Mouse (Mus musculus): Measurements from ENCODE around the gene Oat. TPM values are rescaled to one million over a fixed set of nuclear protein-coding genes. Genes with fewer than 3 reads are reported as not detected.

The Oat gene
- polyA plus RNA-seq, 1 experiment from 2014 or later, result 139 TPM

GRCm38 (mm10) chr7:132556575-132556974, 19.6 kb downstream of the Oat start:
- H3K4me1 ChIP-seq (replicated peaks; ENCODE audit: insufficient read depth, low read length), result no peaks in the 10 kb centered on the region
- H3K27ac ChIP-seq, result no peak overlapping the region
- ATAC-seq (replicated peaks; ENCODE audit: low FRiP score, low read depth) (no peak), DNase-seq (ENCODE audit: low spot score) (no peak)
- no peaks in the 10 kb centered on the region for H3K27me3 ChIP-seq (ENCODE audit: insufficient read depth, low read length)
- H3K4me2 ChIP-seq (ENCODE audit: low read length), result no peak overlapping the region
- H3K4me3 ChIP-seq (replicated peaks; ENCODE audit: low read depth, low read length), result no peak overlapping the region
- H3K36me3 ChIP-seq (ENCODE audit: insufficient read depth, low read length), result peaks cover 10% of the 10 kb centered on the region; the same call in 1 of the 2 replicates
- no peak overlapping the region for H3K9ac ChIP-seq (ENCODE audit: low read depth, low read length)
- no peaks in the 10 kb centered on the region for H3K9me3 ChIP-seq (replicated peaks; ENCODE audit: low read length)
- WGBS, result 45% methylated on average over 5 of the region's 5 CpGs
- TF ChIP-seq CTCF (IDR thresholded peaks at IDR 0.05; ENCODE audit: low read depth), result no peak

GRCm38 (mm10) chr7:132555911-132556310, 20.3 kb downstream of the Oat start:
- Histone ChIP-seq H3K4me1 (replicated peaks; ENCODE audit: insufficient read depth, low read length) (no peaks in the 10 kb centered on the region), H3K4me3 (replicated peaks; ENCODE audit: low read depth, low read length) (no peak overlapping the region), H3K36me3 (ENCODE audit: insufficient read depth, low read length) (peaks cover 7% of the 10 kb centered on the region; the same call in 1 of the 2 replicates), H3K27ac (no peak overlapping the region), H3K9ac (ENCODE audit: low read depth, low read length) (no peak overlapping the region), H3K27me3 (ENCODE audit: insufficient read depth, low read length) (no peaks in the 10 kb centered on the region), H3K4me2 (ENCODE audit: low read length) (no peak overlapping the region), H3K9me3 (replicated peaks; ENCODE audit: low read length) (no peaks in the 10 kb centered on the region)
- TF ChIP-seq CTCF (IDR thresholded peaks at IDR 0.05; ENCODE audit: low read depth), result no peak
- no peak for ATAC-seq (replicated peaks; ENCODE audit: low FRiP score, low read depth)
- WGBS, result 28% methylated on average over 4 of the region's 4 CpGs
- no peak for DNase-seq (ENCODE audit: low spot score)

GRCm38 (mm10) chr7:132554091-132554490, 22.1 kb downstream of the Oat start:
- 43% methylated on average over 2 of the region's 2 CpGs for WGBS
- H3K36me3 ChIP-seq (ENCODE audit: insufficient read depth, low read length), result peaks cover 7% of the 10 kb centered on the region; the same call in 1 of the 2 replicates
- H3K4me2 ChIP-seq (ENCODE audit: low read length), result no peak overlapping the region
- H3K9me3 ChIP-seq (replicated peaks; ENCODE audit: low read length), result no peaks in the 10 kb centered on the region
- TF ChIP-seq CTCF (IDR thresholded peaks at IDR 0.05; ENCODE audit: low read depth), result no peak
- no peaks in the 10 kb centered on the region for H3K27me3 ChIP-seq (ENCODE audit: insufficient read depth, low read length)
- peak; percentile 35 for DNase-seq (ENCODE audit: low spot score)
- no peak for ATAC-seq (replicated peaks; ENCODE audit: low FRiP score, low read depth)
- H3K4me1 ChIP-seq (replicated peaks; ENCODE audit: insufficient read depth, low read length), result no peaks in the 10 kb centered on the region
- H3K4me3 ChIP-seq (replicated peaks; ENCODE audit: low read depth, low read length), result no peak overlapping the region
- H3K9ac ChIP-seq (ENCODE audit: low read depth, low read length), result no peak overlapping the region
- H3K27ac ChIP-seq, result no peak overlapping the region

- Histone ChIP-seq H3K36me3 (ENCODE audit: insufficient read depth, low read length) (no peaks in the 10 kb centered on the region), H3K4me3 (replicated peaks; ENCODE audit: low read depth, low read length) (peak overlapping the region; percentile 40), H3K4me1 (replicated peaks; ENCODE audit: insufficient read depth, low read length) (no peaks in the 10 kb centered on the region), H3K4me2 (ENCODE audit: low read length) (peak overlapping the region; percentile 74), H3K27me3 (ENCODE audit: insufficient read depth, low read length) (no peaks in the 10 kb centered on the region), H3K9me3 (replicated peaks; ENCODE audit: low read length) (no peaks in the 10 kb centered on the region), H3K9ac (ENCODE audit: low read depth, low read length) (peak overlapping the region; percentile 24; the same call in 1 of the 2 replicates), H3K27ac (no peak overlapping the region)
- TF ChIP-seq CTCF (IDR thresholded peaks at IDR 0.05; ENCODE audit: low read depth), result peak; percentile 97
- ATAC-seq (replicated peaks; ENCODE audit: low FRiP score, low read depth) (peak; percentile 89), DNase-seq (ENCODE audit: low spot score) (peak; percentile 97)
- 1% methylated on average over 27 of the region's 27 CpGs for WGBS
Observed at GRCm38 (mm10) chr7:132551351-132552126, 24.7 kb downstream of the Oat start.

GRCm38 (mm10) chr7:132547126-132547525, 29.1 kb downstream of the Oat start:
- Histone ChIP-seq H3K9me3 (replicated peaks; ENCODE audit: low read length) (no peaks in the 10 kb centered on the region), H3K4me1 (replicated peaks; ENCODE audit: insufficient read depth, low read length) (no peaks in the 10 kb centered on the region), H3K4me3 (replicated peaks; ENCODE audit: low read depth, low read length) (no peak overlapping the region), H3K36me3 (ENCODE audit: insufficient read depth, low read length) (no peaks in the 10 kb centered on the region), H3K4me2 (ENCODE audit: low read length) (no peak overlapping the region), H3K27ac (no peak overlapping the region), H3K9ac (ENCODE audit: low read depth, low read length) (no peak overlapping the region), H3K27me3 (ENCODE audit: insufficient read depth, low read length) (no peaks in the 10 kb centered on the region)
- TF ChIP-seq CTCF (IDR thresholded peaks at IDR 0.05; ENCODE audit: low read depth), result no peak
- WGBS, result 80% methylated on average over 3 of the region's 3 CpGs
- DNase-seq (ENCODE audit: low spot score), result no peak
- ATAC-seq (replicated peaks; ENCODE audit: low FRiP score, low read depth), result no peak

- H3K4me3 ChIP-seq (replicated peaks; ENCODE audit: low read depth, low read length), result no peak overlapping the region
- DNase-seq (ENCODE audit: low spot score), result peak; percentile 12
- H3K9me3 ChIP-seq (replicated peaks; ENCODE audit: low read length), result no peaks in the 10 kb centered on the region
- H3K27ac ChIP-seq, result no peak overlapping the region
- no peaks in the 10 kb centered on the region for H3K27me3 ChIP-seq (ENCODE audit: insufficient read depth, low read length)
- no peaks in the 10 kb centered on the region for H3K4me1 ChIP-seq (replicated peaks; ENCODE audit: insufficient read depth, low read length)
- no peak overlapping the region for H3K4me2 ChIP-seq (ENCODE audit: low read length)
- WGBS, result 37% methylated on average over 4 of the region's 4 CpGs
- no peak for ATAC-seq (replicated peaks; ENCODE audit: low FRiP score, low read depth)
- no peak for TF ChIP-seq CTCF (IDR thresholded peaks at IDR 0.05; ENCODE audit: low read depth)
- H3K36me3 ChIP-seq (ENCODE audit: insufficient read depth, low read length), result no peaks in the 10 kb centered on the region
- no peak overlapping the region for H3K9ac ChIP-seq (ENCODE audit: low read depth, low read length)
Observed at GRCm38 (mm10) chr7:132542427-132542826, 33.8 kb downstream of the Oat start.
